Mouse (Mus musculus): ENCODE results near the gene Hoxc5. TPM values are rescaled to one million over a fixed set of nuclear protein-coding genes. Genes with fewer than 3 reads are reported as not detected.

The Hoxc5 gene
- polyA plus RNA-seq, 2 experiments, result 0.06 TPM; not detected in 1

DNA sequence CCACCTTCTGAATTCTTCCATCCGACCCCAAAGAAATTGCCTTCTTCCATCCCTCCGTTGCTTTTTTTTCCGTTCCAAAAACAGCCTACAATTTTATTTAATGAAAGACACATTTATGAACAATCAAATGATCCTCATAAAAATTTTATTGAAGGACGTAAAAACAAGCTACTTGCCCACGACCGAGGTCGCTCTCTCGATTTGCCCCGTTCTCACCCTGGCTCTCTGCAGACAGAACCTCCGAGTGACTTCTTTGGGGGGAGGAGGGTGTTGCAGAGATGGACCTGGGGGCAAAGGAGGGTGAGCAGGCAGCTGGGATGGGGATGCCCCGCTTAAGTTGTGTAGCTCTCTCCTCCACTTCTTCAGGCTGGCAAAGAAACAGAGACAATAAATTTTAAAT is 13.1 kb downstream of the Hoxc5 start:
- no peaks in the 10 kb centered on the region for H3K4me1 ChIP-seq (replicated peaks; ENCODE audit: control insufficient read depth in 2 of 2, insufficient read depth in 2 of 2, low read length in 1 of 2)
- no peak overlapping the region for H3K4me2 ChIP-seq (ENCODE audit: low read depth)
- no peak overlapping the region for H3K9ac ChIP-seq (replicated peaks)
- no peak for TF ChIP-seq EP300 (IDR thresholded peaks at IDR 0.05; ENCODE audit: low read depth)
- TF ChIP-seq CTCF (IDR thresholded peaks at IDR 0.05; ENCODE audit: low read depth), result no peak
- no peaks in the 10 kb centered on the region for H3K9me3 ChIP-seq (ENCODE audit: control insufficient read depth, low read length)
- H3K4me3 ChIP-seq (ENCODE audit: insufficient read depth in 1 of 2, low read depth in 2 of 2, low read length in 2 of 2), result no peak overlapping the region
- no peaks in the 10 kb centered on the region for H3K36me3 ChIP-seq (replicated peaks; ENCODE audit: control insufficient read depth, insufficient read depth, low read depth)
- DNase-seq (ENCODE audit: low read depth in 3 of 3, low spot score in 3 of 3) (no peak), ATAC-seq (ENCODE audit: insufficient read depth) (no peak)
- H3K27me3 ChIP-seq (ENCODE audit: control insufficient read depth, insufficient read depth, low read length), result peaks cover 97% of the 10 kb centered on the region
- no peak overlapping the region for H3K27ac ChIP-seq
- WGBS (ENCODE audit: insufficient replicate concordance), result 5% methylated on average over 11 of the region's 11 CpGs

DNA sequence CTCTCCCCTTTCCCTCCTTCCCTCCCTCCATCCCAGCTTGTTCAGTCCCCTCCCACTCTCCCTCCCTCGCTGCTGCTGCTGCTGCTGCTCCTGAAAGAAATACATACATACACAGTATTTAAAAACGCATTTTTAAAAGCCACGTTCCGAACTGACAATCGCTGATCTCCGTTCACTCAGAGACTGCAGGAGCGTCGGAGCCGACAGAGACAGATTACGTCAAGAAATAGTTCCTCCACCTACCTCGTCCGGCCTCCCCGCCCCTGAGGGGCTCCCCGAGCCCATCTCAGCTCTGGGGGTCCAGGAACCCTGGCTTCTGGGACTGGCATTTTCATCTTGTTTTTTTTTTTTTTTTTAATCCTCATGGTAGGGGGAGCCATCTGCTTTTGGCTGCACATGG is 13.7 kb downstream of the Hoxc5 start:
- no peaks in the 10 kb centered on the region for H3K9me3 ChIP-seq (ENCODE audit: control insufficient read depth, low read length)
- peaks cover 97% of the 10 kb centered on the region for H3K27me3 ChIP-seq (ENCODE audit: control insufficient read depth, insufficient read depth, low read length)
- H3K36me3 ChIP-seq (replicated peaks; ENCODE audit: control insufficient read depth, insufficient read depth, low read depth), result no peaks in the 10 kb centered on the region
- WGBS (ENCODE audit: insufficient replicate concordance), result under 1% methylated on average over 14 of the region's 14 CpGs
- H3K4me1 ChIP-seq (replicated peaks; ENCODE audit: control insufficient read depth in 2 of 2, insufficient read depth in 2 of 2, low read length in 1 of 2), result no peaks in the 10 kb centered on the region
- no peak for TF ChIP-seq EP300 (IDR thresholded peaks at IDR 0.05; ENCODE audit: low read depth)
- no peak for TF ChIP-seq CTCF (IDR thresholded peaks at IDR 0.05; ENCODE audit: low read depth)
- no peak overlapping the region for H3K4me2 ChIP-seq (ENCODE audit: low read depth)
- DNase-seq (ENCODE audit: low read depth in 3 of 3, low spot score in 3 of 3) (no peak), ATAC-seq (ENCODE audit: insufficient read depth) (no peak)
- H3K4me3 ChIP-seq (ENCODE audit: insufficient read depth in 1 of 2, low read depth in 2 of 2, low read length in 2 of 2), result no peak overlapping the region
- H3K9ac ChIP-seq (replicated peaks), result no peak overlapping the region
- H3K27ac ChIP-seq, result no peak overlapping the region

DNA sequence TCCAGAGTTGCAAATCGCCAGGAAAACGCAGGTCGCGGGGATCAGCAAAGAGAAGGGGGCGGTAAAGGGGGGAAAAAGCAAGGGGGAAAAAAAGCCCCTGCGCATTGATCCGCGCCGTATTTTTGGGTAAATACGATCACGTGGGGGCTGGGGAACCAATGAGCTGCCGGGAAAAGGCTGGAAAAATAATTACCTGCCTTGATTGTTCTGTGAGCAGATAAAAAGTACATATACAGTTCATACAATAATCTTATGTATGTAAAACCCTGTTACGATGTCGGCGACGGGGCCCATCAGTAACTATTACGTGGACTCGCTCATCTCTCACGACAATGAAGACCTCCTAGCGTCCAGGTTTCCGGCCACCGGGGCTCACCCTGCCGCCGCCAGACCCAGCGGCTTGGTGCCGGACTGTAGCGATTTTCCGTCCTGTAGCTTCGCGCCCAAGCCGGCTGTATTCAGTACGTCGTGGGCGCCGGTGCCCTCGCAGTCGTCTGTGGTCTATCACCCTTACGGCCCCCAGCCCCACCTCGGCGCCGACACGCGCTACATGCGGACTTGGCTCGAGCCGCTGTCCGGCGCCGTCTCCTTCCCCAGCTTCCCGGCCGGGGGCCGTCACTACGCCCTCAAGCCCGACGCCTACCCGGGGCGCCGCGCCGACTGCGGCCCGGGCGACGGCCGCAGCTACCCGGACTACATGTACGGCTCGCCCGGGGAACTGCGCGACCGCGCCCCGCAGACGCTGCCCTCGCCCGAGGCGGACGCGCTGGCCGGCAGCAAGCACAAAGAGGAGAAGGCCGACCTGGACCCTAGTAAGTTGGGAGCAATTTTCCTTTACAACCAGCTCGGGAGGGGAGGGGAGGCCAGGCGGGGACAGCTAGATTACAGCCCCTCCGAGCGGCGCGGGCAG is 14.4 kb downstream of the Hoxc5 start:
- Histone ChIP-seq H3K9ac (replicated peaks) (no peak overlapping the region), H3K9me3 (ENCODE audit: control insufficient read depth, low read length) (no peaks in the 10 kb centered on the region), H3K27ac (no peak overlapping the region), H3K27me3 (ENCODE audit: control insufficient read depth, insufficient read depth, low read length) (peaks cover 97% of the 10 kb centered on the region), H3K4me1 (replicated peaks; ENCODE audit: control insufficient read depth in 2 of 2, insufficient read depth in 2 of 2, low read length in 1 of 2) (no peaks in the 10 kb centered on the region), H3K4me3 (ENCODE audit: insufficient read depth in 1 of 2, low read depth in 2 of 2, low read length in 2 of 2) (0 out of 4 replicates have a peak overlapping the region, but pooled peaks of 1 of the 2 experiments have one; percentile 4), H3K36me3 (replicated peaks; ENCODE audit: control insufficient read depth, insufficient read depth, low read depth) (no peaks in the 10 kb centered on the region), H3K4me2 (ENCODE audit: low read depth) (peak overlapping the region; percentile 34)
- WGBS (ENCODE audit: insufficient replicate concordance), result 1% methylated on average over 88 of the region's 88 CpGs
- ATAC-seq (ENCODE audit: insufficient read depth), result no peak
- DNase-seq (ENCODE audit: low read depth in 3 of 3, low spot score in 3 of 3), result no peak
- TF ChIP-seq CTCF (IDR thresholded peaks at IDR 0.05; ENCODE audit: low read depth) (no peak), EP300 (IDR thresholded peaks at IDR 0.05; ENCODE audit: low read depth) (no peak)

DNA sequence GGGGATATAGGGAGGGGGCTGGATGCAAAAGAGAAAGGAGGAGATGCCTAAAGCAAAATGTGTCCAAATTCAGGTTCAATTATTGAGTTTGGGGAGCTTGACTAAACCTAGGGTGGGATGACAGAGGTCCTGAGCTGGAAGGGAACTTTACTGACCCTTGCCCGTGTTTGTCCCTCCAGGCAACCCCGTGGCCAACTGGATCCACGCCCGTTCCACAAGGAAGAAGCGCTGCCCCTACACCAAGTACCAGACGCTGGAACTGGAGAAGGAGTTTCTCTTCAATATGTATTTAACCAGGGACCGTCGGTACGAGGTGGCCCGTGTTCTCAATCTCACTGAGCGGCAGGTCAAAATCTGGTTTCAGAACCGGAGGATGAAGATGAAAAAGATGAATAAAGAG is 16.5 kb downstream of the Hoxc5 start:
- 2% methylated on average over 12 of the region's 12 CpGs for WGBS (ENCODE audit: insufficient replicate concordance)
- Histone ChIP-seq H3K4me1 (replicated peaks; ENCODE audit: control insufficient read depth in 2 of 2, insufficient read depth in 2 of 2, low read length in 1 of 2) (no peaks in the 10 kb centered on the region), H3K27ac (no peak overlapping the region), H3K9me3 (ENCODE audit: control insufficient read depth, low read length) (no peaks in the 10 kb centered on the region), H3K4me2 (ENCODE audit: low read depth) (no peak overlapping the region), H3K36me3 (replicated peaks; ENCODE audit: control insufficient read depth, insufficient read depth, low read depth) (no peaks in the 10 kb centered on the region), H3K27me3 (ENCODE audit: control insufficient read depth, insufficient read depth, low read length) (peaks cover 97% of the 10 kb centered on the region), H3K9ac (replicated peaks) (no peak overlapping the region), H3K4me3 (ENCODE audit: insufficient read depth in 1 of 2, low read depth in 2 of 2, low read length in 2 of 2) (no peak overlapping the region)
- TF ChIP-seq EP300 (IDR thresholded peaks at IDR 0.05; ENCODE audit: low read depth), result no peak
- ATAC-seq (ENCODE audit: insufficient read depth) (no peak), DNase-seq (ENCODE audit: low read depth in 3 of 3, low spot score in 3 of 3) (no peak)

DNA sequence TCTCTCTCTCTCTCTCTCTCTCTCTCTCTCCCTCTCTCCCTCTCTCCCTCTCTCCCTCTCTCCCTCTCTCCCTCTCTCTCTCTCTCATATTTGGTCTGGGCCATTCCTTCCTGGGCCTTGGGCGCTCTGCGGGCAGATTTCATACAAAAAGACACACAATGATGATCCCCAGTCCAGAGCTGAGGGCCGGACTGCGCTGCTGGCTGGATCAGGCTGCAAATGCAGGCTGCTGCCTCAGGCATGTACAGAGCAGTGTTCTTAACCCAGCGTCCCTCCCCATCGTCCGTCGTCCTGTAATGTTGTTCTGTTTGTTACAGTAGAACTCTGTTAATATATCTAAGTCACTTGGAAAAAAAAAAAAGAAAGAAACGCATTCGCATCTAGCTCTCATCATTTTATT is 17.3 kb downstream of the Hoxc5 start:
- Histone ChIP-seq H3K9me3 (ENCODE audit: control insufficient read depth, low read length) (no peaks in the 10 kb centered on the region), H3K27ac (no peak overlapping the region), H3K36me3 (replicated peaks; ENCODE audit: control insufficient read depth, insufficient read depth, low read depth) (no peaks in the 10 kb centered on the region), H3K27me3 (ENCODE audit: control insufficient read depth, insufficient read depth, low read length) (peaks cover 97% of the 10 kb centered on the region), H3K4me3 (ENCODE audit: insufficient read depth in 1 of 2, low read depth in 2 of 2, low read length in 2 of 2) (no peak overlapping the region), H3K9ac (replicated peaks) (no peak overlapping the region), H3K4me2 (ENCODE audit: low read depth) (no peak overlapping the region), H3K4me1 (replicated peaks; ENCODE audit: control insufficient read depth in 2 of 2, insufficient read depth in 2 of 2, low read length in 1 of 2) (no peaks in the 10 kb centered on the region)
- ATAC-seq (ENCODE audit: insufficient read depth) (no peak), DNase-seq (ENCODE audit: low read depth in 3 of 3, low spot score in 3 of 3) (no peak)
- WGBS (ENCODE audit: insufficient replicate concordance), result 8% methylated on average over 10 of the region's 10 CpGs
- TF ChIP-seq EP300 (IDR thresholded peaks at IDR 0.05; ENCODE audit: low read depth), result no peak
- TF ChIP-seq CTCF (IDR thresholded peaks at IDR 0.05; ENCODE audit: low read depth), result no peak
